ENCODE assay signal across 7 mouse cellular contexts in the genomic region with DNA sequence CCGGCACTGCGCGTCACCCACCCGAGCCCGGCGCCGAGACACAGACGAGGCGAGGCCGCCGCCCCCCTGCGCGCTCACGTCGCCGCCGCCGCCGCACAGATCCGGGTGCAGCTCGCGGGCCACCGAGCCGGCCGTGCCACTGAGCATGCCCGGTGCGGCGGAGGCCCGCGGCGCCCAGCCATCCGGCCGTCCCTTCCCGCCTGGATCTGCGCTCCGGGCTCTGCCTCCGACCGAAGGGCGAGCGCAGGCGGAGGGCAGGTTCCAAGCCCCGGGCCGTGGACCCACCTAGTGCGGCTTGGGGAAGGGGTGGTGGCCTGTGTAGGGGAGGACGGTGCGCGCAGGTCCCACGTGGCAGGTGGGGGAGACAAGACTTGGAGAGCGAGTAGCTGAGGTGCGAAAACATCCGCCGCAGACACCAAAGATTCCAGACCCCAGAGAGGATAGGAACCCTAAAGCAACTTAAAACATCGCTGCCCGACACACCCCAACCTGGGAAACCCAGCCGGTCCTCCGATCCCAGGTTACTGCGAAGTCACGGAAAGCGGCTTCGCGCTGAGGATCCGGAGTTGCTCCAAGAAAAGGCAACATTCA. TPM values are rescaled to one million over a fixed set of nuclear protein-coding genes. Genes with fewer than 3 reads are reported as not detected.
DNase-seq lines count a peak whose midpoint lies in the region; ATAC-seq lines count a peak whose summit lies in the region.

A gene (minus strand): TSS at position 577 of the 591 bp plus-strand sequence.

- peak; percentile 93 for DNase-seq in adrenal gland, postnatal 25 days
- DNase-seq in heart, adult 11 months = peak; percentile 99
- peak; percentile 90 for DNase-seq in kidney, adult 11 months
- DNase-seq in left cerebral cortex, postnatal 4 days = peak; percentile 89
- peak; percentile 99 for DNase-seq in midbrain, embryonic 11.5 days (ENCODE audit: low spot score, missing footprints)
- DNase-seq in skeletal muscle tissue, adult 2 months (ENCODE audit: low read depth, low spot score) = peak; percentile 67

- H3K9ac ChIP-seq in embryonic facial prominence, embryonic 12.5 days = peak within 1 kb of the TSS; percentile 84
- H3K9ac ChIP-seq in midbrain, embryonic 11.5 days (ENCODE audit: low read length) = peak within 1 kb of the TSS; percentile 88

- H3K4me3 ChIP-seq in embryonic facial prominence, embryonic 12.5 days = peak within 1 kb of the TSS; percentile 94
- H3K4me3 ChIP-seq in midbrain, embryonic 11.5 days (ENCODE audit: low read depth, low read length) = peak within 1 kb of the TSS; percentile 94

- peak; percentile 98 for ATAC-seq in embryonic facial prominence, embryonic 12.5 days (ENCODE audit: insufficient number of reproducible peaks, insufficient read depth, low FRiP score, low TSS enrichment)
- ATAC-seq in midbrain, embryonic 11.5 days (ENCODE audit: low FRiP score) = peak; percentile 97

- peak within 1 kb of the TSS; percentile 82; the same call in 1 of the 2 replicates for H3K27ac ChIP-seq in embryonic facial prominence, embryonic 12.5 days
- peak within 1 kb of the TSS; percentile 63; the same call in 1 of the 2 replicates for H3K27ac ChIP-seq in midbrain, embryonic 11.5 days (ENCODE audit: low read depth, low read length)

- H3K27me3 ChIP-seq in embryonic facial prominence, embryonic 12.5 days = no peaks in the 10 kb centered on the region
- H3K27me3 ChIP-seq in midbrain, embryonic 11.5 days (ENCODE audit: control insufficient read depth, insufficient read depth, low read length) = peaks cover 3% of the 10 kb centered on the region; the same call in 1 of the 2 replicates

- intact Hi-C loops in left cerebral cortex, postnatal 4 days (cut with DNase I) = no loop called here

- H3K9me3 ChIP-seq in embryonic facial prominence, embryonic 12.5 days = no peaks in the 10 kb centered on the region
- no peaks in the 10 kb centered on the region for H3K9me3 ChIP-seq in midbrain, embryonic 11.5 days (ENCODE audit: control insufficient read depth, low read length)

- H3K4me2 ChIP-seq in embryonic facial prominence, embryonic 12.5 days (replicated peaks) = peak within 1 kb of the TSS; percentile 72
- H3K4me2 ChIP-seq in midbrain, embryonic 11.5 days = peak within 1 kb of the TSS; percentile 92

- under 1% methylated on average over 62 of the region's 62 CpGs for WGBS in embryonic facial prominence, embryonic 12.5 days
- WGBS in midbrain, embryonic 11.5 days = under 1% methylated on average over 62 of the region's 62 CpGs

- peaks cover 15% of the 10 kb centered on the region; the same call in 1 of the 2 replicates for H3K4me1 ChIP-seq in embryonic facial prominence, embryonic 12.5 days
- 0 out of 2 replicates have a peak, but pooled peaks cover 4% of the 10 kb centered on the region for H3K4me1 ChIP-seq in midbrain, embryonic 11.5 days (ENCODE audit: control insufficient read depth, insufficient read depth, low read length)

- no peaks in the 10 kb centered on the region for H3K36me3 ChIP-seq in embryonic facial prominence, embryonic 12.5 days
- no peaks in the 10 kb centered on the region for H3K36me3 ChIP-seq in midbrain, embryonic 11.5 days (ENCODE audit: control insufficient read depth, insufficient read depth, low read length)

RNA-seq across cellular contexts. Expression of the gene that starts here (rescaled TPM):
- 47.7 and 58.7 TPM in 2 replicates for total RNA-seq in adrenal gland, postnatal 25 days (2021)
- 34.2 and 37.7 TPM in 2 replicates for polyA plus RNA-seq in embryonic facial prominence, embryonic 12.5 days (2016; fragmentation: Nextera tagmentation; extraction: Ambion mirVana)
- 100 to 1,000 TPM; 128 to 129 TPM for total RNA-seq in left cerebral cortex, postnatal 4 days (2021)
- 34.2 and 42.2 TPM in 2 replicates for polyA plus RNA-seq in midbrain, embryonic 11.5 days (2014; fragmentation: Nextera tagmentation; extraction: Ambion mirVana)

Comparison
In these comparisons a context has a peak if more than half of its experiments do, and no peak if none do; other contexts are left out.
1. Peak in every context shown above with its lines: DNase-seq, ATAC-seq, H3K4me3 ChIP-seq and H3K27ac ChIP-seq.